Mouse (Mus musculus) left cerebral cortex, adult 8-10 months (tissue): ENCODE measurements at regions not wholly inside any gene's neighbourhood (a gene's known extent, or its start where the extent isn't known, plus 50 kb on each side); places are given as distances from the start of the nearest gene placed in this dataset.

Experiments
- DNase-seq, 2 experiments: peaks; one replicate each; pipeline ENCODE4 v3.0.0; 2022; ENCODE audit warnings: low spot score in 2 of 2

DNA sequence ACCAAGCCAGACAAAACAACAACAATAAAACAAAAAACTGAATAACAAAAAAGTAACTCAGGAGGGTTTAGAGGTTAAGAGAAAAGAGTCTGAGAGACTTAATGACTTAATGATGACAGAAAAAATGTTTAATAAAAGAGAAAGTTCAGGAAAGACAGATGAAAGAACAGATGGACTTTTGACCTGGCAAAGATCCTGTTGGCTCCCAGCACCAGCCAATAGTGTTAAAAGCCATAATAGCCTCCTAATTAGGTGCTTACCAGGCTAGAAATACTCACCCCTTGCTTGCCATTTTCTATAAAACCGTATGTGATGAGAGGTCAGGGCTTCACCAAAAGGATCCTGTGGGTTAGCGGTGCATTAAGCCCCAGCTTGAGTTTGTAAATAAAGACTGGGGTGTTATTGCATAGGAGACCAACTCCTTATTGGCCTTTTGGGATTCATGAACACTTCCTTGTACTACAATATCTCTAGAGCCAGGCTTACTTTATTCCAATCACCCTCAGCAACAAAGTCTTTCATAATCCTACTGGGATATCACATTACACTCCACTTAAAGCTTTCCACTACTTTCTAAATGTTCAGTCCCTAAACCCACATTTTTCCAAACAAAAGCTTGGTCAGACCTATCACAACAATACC lies 282.1 kb upstream of the Rasa1 start:
- DNase-seq: no peak

- no peak for DNase-seq
Observed at GRCm38 (mm10) chr13:85557821-85558220, 268.9 kb upstream of the Rasa1 start.

DNA sequence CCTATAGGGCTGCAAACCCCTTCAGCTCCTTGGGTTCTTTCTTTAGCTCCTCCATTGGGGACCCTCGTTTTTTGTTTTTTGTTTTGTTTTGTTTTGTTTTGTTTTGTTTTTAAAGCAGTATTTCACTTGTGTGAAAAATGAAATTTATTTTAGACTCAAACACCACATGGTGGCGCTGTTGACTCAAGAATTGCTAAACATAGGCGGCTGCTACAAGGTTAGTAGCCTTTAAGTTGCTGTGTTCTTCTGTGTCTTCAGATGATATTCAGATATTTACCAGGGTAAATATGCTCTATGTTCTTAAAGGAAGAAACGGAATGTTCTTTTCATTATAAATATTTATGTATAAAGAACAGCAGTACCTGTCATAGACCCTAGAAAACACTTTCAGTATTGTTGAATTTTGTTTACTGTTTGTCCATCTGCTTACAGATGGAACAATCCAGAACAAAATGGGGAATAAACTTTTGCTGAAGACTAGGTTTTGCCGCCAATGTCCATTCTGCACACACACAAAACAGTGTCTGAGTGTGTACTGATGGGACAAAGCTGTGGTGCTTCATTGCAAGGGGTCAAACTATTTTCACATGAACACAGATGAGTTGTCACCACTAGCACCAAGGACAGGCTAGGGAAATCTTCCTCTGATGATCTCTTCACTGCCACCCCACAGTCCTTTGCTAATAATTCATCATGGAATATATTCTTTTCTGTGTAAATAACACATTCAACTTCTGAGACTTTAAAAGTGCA lies 267.3 kb upstream of the Rasa1 start:
- DNase-seq: no peak

DNA sequence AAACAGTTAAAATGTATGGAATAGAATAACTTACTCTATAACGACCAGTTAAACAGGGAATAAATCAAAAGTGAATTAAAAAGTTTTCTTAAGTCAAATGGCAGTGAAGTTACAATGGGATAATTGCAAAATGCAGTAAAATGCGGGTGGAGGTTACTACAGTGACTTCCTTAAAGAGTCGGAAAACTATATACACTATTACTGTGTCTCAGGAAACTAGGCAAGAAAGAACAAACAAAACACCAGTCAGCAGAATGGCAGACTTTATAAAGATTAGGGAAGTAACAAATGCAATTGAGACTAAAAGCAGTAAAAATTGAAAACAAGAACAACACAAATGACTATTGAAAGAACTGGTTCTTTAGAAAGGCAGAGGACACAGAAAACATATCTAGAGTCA lies 264.1 kb upstream of the Rasa1 start:
- no peak for DNase-seq

DNA sequence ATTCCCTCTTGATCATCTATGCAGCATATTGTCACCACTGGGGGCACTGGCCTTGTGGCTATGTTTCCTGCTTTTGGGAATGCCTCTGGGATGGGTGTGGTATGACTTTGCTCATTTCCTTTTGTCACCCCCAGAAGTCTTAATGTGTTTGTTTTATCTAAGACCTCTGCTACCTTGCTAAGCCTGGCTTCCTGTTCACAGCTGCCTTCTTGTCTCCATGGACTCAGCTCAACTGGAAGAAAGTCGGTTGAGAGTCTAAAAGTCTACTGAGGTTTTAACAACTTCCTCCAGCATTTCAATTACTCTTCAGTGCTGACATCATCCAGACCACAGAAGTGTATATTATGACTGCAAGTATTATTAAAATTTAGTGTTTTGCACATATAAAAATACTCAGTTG lies 220.7 kb upstream of the Rasa1 start:
- no peak for DNase-seq

GRCm38 (mm10) chr13:85508552-85508951 lies 219.6 kb upstream of the Rasa1 start:
- no peak for DNase-seq

- DNase-seq: no peak
Observed at GRCm38 (mm10) chr13:85507374-85508101, 218.6 kb upstream of the Rasa1 start.

- no peak for DNase-seq
Observed at GRCm38 (mm10) chr13:85506875-85507274, 217.9 kb upstream of the Rasa1 start.

- DNase-seq: no peak
Observed at GRCm38 (mm10) chr13:85506030-85506429, 217.1 kb upstream of the Rasa1 start.

- no peak for DNase-seq
Observed at GRCm38 (mm10) chr13:85505046-85505445, 216.1 kb upstream of the Rasa1 start.

- no peak for DNase-seq
Observed at GRCm38 (mm10) chr13:85504001-85504400, 215.1 kb upstream of the Rasa1 start.

DNA sequence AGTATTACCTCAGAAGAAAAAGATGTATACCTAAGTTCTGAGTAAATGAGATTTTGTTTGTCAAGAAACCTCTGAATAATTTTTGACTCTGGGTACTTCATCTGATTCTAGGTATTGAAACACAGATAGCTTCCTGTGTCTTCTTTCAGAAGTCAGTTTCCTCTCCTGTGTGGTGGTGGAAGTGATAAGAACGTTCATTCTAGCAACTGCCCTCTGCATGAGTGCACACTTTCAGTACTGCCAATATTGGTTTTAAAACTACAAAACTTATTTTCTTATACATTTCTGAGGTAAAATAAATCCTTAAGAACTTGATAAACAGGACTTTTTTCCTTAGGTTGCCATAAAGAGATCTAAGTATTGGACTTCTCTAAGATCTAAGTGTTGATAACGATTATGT lies 209.8 kb upstream of the Rasa1 start:
- no peak for DNase-seq

- DNase-seq: no peak
Observed at GRCm38 (mm10) chr13:85484790-85485189, 195.9 kb upstream of the Rasa1 start.

DNA sequence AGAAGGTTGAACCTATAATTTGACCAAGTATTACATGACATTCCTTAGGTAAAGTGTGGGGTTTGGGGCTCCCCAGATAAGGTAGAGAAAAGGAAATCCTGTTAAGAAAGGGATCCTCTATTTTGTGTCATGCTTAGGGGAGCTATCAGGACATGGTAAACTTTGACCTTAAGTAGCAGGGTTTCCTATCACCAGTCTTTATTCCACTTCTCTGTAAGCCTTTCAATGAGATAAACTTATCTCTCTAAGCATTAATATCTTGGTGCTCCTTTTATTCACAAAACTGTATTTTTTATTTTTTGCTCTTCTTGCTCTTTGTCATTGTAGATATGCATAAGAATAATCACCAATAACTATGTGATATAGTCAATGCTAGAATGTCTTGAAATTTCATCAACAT lies 194.4 kb upstream of the Rasa1 start:
- no peak for DNase-seq

DNA sequence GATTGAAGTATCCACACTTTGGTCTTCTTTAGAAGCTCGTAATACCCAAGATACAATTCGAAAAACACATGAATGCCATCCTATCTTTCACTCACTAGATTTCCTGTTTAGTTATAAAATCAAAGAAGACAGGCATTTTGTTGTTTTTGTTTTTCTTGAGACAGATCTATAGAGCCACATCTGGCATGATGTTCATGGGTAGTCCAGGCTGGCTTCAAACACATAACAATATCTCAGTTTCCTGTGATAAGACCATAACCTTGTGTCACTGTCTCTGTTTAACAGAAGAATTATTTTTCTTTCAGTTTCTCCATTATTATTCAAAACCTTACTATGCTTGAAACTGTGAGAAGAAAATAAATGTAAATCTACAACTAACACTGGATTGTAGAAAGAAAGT lies 190.5 kb upstream of the Rasa1 start:
- no peak for DNase-seq

GRCm38 (mm10) chr13:85476274-85476846 lies 187.4 kb upstream of the Rasa1 start:
- no peak for DNase-seq

GRCm38 (mm10) chr13:85471340-85471739 lies 182.4 kb upstream of the Rasa1 start:
- no peak for DNase-seq

DNA sequence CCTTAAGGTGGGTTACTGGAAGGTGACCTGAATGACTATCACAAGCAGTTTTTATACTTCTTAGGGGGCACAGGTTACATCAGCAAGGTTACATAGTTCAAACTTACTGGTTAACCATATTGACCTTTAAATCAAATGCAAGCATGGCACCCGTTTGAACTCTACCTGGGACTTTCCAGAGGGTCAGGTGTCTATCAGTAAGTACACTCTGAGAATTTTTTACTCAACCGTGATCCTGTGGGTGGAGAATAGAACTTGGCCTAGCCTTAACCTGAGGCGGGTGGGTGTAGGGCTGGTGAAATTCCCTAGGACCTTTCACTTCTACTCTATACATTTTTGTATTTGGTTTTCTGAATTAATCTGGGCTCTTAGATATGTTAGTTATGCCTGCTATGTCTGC lies 170.5 kb upstream of the Rasa1 start:
- DNase-seq: no peak

DNA sequence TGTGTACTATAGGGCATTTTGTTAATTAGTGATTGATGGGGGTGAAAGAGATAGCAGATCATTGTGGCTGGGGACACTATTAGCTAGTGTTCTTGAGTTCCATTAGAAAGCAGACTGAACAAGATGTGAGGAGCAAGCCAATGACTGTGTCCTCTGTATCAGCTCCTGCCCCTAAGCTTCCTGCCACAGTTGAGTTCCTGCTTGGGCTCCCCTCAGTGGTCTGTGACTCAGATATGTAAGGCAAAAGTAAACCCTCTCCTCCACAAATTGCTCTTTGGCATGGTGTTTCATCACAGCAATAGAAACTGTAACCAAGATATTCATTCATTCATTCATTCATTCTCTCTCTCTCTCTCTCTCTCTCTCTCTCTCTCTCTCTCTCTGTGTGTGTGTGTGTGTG lies 169.7 kb upstream of the Rasa1 start:
- DNase-seq: no peak

DNA sequence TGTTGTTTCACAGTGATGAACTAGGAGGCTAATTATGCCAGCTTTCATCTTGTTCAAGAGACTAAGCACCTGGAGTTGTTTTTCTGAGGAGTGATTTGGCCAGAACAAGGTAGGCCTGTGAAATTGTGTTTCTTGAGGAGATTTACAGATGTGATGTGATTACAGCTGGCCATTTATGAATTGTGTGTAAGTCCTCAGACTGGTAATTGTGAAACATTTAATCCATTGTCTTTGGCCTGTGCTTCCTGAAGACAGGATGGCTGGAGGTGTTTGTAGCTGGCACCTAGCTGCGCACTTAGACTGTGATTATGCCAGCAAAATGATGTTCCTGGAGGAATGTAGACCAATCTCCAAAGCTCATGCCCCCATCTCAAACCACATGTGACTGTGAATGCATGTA lies 150.7 kb upstream of the Rasa1 start:
- no peak for DNase-seq

- no peak for DNase-seq
Observed at GRCm38 (mm10) chr13:85437875-85438274, 148.9 kb upstream of the Rasa1 start.

- DNase-seq: no peak
Observed at GRCm38 (mm10) chr13:85437009-85437408, 148.1 kb upstream of the Rasa1 start.
